Mouse (Mus musculus) lung, postnatal 0 days (tissue): ENCODE measurements at regions not wholly inside any gene's neighbourhood (a gene's known extent, or its start where the extent isn't known, plus 50 kb on each side); places are given as distances from the start of the nearest gene placed in this dataset.
"Not testable (repeated sequence)": the region's sequence is repeated elsewhere in the genome, so short reads cannot be mapped to it uniquely, and the experiment has no call there.

ENCODE experiments used
- ATAC-seq: fragments of 200-750 bp; cut with Nextera tagmentation; 2 replicates; pipeline ENCODE4 v1.8.0; 2017; ENCODE audit warnings: moderate library complexity
- DNase-seq: peaks from one replicate; pipeline ENCODE4 v3.0.0-alpha.2; 2016; ENCODE audit warnings: low spot score
- H3K27ac ChIP-seq: fragments of 300-500 bp; sonication (generic); 2 replicates; pipeline ENCODE4 v1.5.1; 2014; ENCODE audit warnings: antibody characterized with exemption, mild to moderate bottlenecking, low read length, mixed read lengths
- H3K27me3 ChIP-seq: fragments of 300-500 bp; sonication (generic); replicated peaks from 2 replicates; pipeline ENCODE4 v1.6.1; 2014; ENCODE audit warnings: low read length, mixed read lengths; ENCODE audit not compliant: insufficient read depth
- H3K36me3 ChIP-seq: fragments of 300-500 bp; sonication (generic); 2 replicates; pipeline ENCODE4 v1.6.1; 2014; ENCODE audit warnings: low read length, mixed read lengths; ENCODE audit not compliant: insufficient read depth
- H3K4me1 ChIP-seq: fragments of 300-500 bp; sonication (generic); 2 replicates; pipeline ENCODE4 v1.6.1; 2014; ENCODE audit warnings: antibody characterized with exemption, low read depth, low read length, mixed read lengths; ENCODE audit not compliant: insufficient read depth
- H3K4me2 ChIP-seq: fragments of 300-500 bp; sonication (generic); replicated peaks from 2 replicates; pipeline ENCODE4 v1.6.1; 2014; ENCODE audit warnings: low read depth, mild to moderate bottlenecking, low read length, moderate library complexity, mixed read lengths
- H3K4me3 ChIP-seq: fragments of 300-500 bp; sonication (generic); 2 replicates; pipeline ENCODE4 v1.5.1; 2014; ENCODE audit warnings: low read depth, low read length
- H3K9ac ChIP-seq: fragments of 300-500 bp; sonication (generic); replicated peaks from 2 replicates; pipeline ENCODE4 v1.6.1; 2014; ENCODE audit warnings: low read depth, mild to moderate bottlenecking
- H3K9me3 ChIP-seq: fragments of 300-500 bp; sonication (generic); 2 replicates; pipeline ENCODE4 v1.6.1; 2016; ENCODE audit warnings: low read length, mixed read lengths
- CTCF ChIP-seq: IDR thresholded peaks from 2 replicates; pipeline ENCODE4 v1.5.1; 2016; ENCODE audit warnings: antibody characterized with exemption, mild to moderate bottlenecking
- EP300 ChIP-seq: IDR thresholded peaks from 2 replicates; pipeline ENCODE4 v1.6.1; 2016; ENCODE audit warnings: antibody characterized with exemption, mild to moderate bottlenecking, control low read depth
- WGBS: fragments of 180-500 bp; shearing (Covaris S2); extraction: QIAGEN DNeasy Blood & Tissue Kit; methylation state at CpG from one replicate; pipeline ENCODE4 v1.1.7; 2014; 5-methylcytosine and 5-hydroxymethylcytosine counted together

DNA sequence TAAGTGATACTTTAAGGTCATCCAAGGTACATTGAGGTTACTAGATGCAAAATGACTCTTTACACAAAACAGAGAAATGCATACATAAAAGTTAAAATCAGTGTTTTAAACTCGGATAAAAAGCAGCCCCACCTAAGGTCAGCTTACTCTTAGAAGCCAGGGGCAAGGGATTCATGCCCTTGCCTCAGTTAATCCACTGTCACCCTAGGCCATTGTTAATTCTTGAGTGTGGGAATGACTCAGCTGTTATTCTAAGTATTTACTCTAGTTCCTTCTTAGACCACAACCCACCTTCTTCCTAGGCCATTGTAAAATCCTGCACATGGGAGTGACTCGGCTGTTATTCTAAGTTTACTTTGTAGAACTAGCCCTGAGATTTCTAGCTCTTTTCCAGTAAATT lies 64.1 kb upstream of the Ces1h start:
- not testable (repeated sequence) for H3K36me3 ChIP-seq, H3K9me3 ChIP-seq, H3K4me2 ChIP-seq, ATAC-seq, H3K4me1 ChIP-seq, H3K27me3 ChIP-seq, H3K4me3 ChIP-seq, H3K27ac ChIP-seq, DNase-seq, H3K9ac ChIP-seq
- WGBS: 54% methylated on average over 2 of the region's 2 CpGs

DNA sequence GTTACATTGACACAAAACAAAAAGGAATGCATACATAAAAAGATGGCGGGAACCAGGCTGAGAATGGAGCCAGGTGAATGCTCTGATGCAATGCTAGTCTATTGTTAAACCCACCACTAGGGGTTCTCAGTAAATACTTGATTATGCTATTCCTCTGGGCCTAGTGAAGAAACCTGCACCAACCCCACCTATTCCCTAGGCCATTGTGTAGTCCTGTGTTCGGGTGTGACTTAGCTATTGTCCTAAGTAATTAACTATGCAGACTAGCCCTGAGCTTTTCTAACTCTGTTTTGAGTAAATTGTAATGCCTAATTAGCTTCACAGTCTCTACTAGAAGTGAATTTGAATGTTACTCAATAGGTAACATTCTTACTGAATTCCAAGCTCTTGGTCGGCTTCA lies 62.4 kb upstream of the Ces1h start:
- no peak overlapping the region for H3K4me3 ChIP-seq
- no peak for TF ChIP-seq CTCF
- TF ChIP-seq EP300: no peak
- DNase-seq: no peak
- H3K36me3 ChIP-seq: no peaks in the 10 kb centered on the region
- no peak overlapping the region for H3K27ac ChIP-seq
- 79% methylated on average over 3 of the region's 3 CpGs for WGBS
- H3K9ac ChIP-seq: no peak overlapping the region
- no peaks in the 10 kb centered on the region for H3K9me3 ChIP-seq
- H3K27me3 ChIP-seq: no peaks in the 10 kb centered on the region
- no peaks in the 10 kb centered on the region for H3K4me1 ChIP-seq
- no peak for ATAC-seq
- H3K4me2 ChIP-seq: no peak overlapping the region

DNA sequence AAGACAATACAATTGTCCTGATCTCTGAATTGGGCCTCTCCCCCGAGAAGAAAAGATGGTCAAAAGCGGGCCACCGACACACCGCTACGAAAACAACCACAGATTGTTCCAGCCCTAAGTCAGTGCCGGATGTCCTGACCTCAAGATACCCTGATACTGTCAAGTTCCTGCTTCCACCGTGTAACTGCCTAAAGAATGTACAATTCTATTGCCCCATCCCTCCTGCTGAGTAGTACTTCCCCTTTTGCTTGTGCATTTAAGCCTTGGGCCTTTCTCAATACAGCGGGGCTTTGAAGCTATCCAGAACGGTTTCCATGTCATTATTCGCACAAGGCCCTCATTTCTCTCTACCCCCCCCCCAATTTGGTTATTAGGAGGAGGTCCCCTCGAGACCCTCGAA lies 57.1 kb upstream of the Ces1h start:
- 79% methylated on average over 12 of the region's 12 CpGs for WGBS
- H3K27me3 ChIP-seq, H3K9me3 ChIP-seq, H3K9ac ChIP-seq, H3K4me3 ChIP-seq, H3K27ac ChIP-seq, H3K4me2 ChIP-seq, H3K4me1 ChIP-seq, H3K36me3 ChIP-seq, ATAC-seq, DNase-seq: not testable (repeated sequence)

DNA sequence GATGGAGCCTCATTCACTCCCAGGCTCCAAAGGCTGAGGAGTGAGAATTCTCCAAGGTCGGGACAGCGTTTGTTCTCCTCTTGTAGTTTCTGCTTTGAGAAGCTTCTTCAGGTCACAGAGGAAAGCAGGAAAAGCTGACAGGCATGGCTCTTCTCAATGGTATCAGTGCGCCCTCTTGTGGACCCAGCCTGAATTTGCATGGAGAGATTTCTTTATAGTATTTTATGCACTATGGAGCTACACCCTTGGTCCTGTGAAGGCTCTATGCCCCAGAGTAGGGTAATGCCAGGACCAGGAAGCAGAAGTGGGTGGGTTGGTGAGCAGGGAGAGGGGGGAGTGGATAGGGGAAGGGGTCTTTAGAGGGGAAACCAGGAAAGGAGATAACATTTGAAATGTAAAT lies 51.1 kb upstream of the Ces1h start:
- no peak overlapping the region for H3K27ac ChIP-seq
- DNase-seq (peak; percentile 84), ATAC-seq (peak; percentile 44; the same call in 1 of the 2 replicates)
- H3K36me3 ChIP-seq: no peaks in the 10 kb centered on the region
- TF ChIP-seq CTCF (peak; percentile 86), EP300 (no peak)
- no peaks in the 10 kb centered on the region for H3K9me3 ChIP-seq
- no peaks in the 10 kb centered on the region for H3K4me1 ChIP-seq
- no peak overlapping the region for H3K4me2 ChIP-seq
- H3K4me3 ChIP-seq: no peak overlapping the region
- 1% methylated on average over 3 of the region's 3 CpGs for WGBS
- no peaks in the 10 kb centered on the region for H3K27me3 ChIP-seq
- no peak overlapping the region for H3K9ac ChIP-seq
